In genomic region chr8:13521392-13521791, GRCm38 (mm10) we compare ENCODE assay signal across 20 mouse cellular contexts. TPM values are rescaled to one million over a fixed set of nuclear protein-coding genes. Genes with fewer than 3 reads are reported as not detected.
A peak's percentile ranks its signal among the peaks of the same experiment; 100 is the strongest.
DNase-seq lines count a peak whose midpoint lies in the region; ATAC-seq and TF ChIP-seq lines count a peak whose summit lies in the region.
"Had no signal": no experiment of that assay in that cellular context is flagged by ENCODE, and none has a peak within 500 bp of the region (broad histone marks: within the 10 kb centered on the region; RNA-seq: fewer than 3 reads in every experiment).

No protein-coding gene starts in this region.

- H3K27me3 ChIP-seq in kidney, adult 2 months (replicated peaks; ENCODE audit: control insufficient read depth, insufficient read depth, low read length) = no peaks in the 10 kb centered on the region
- no peaks in the 10 kb centered on the region for H3K27me3 ChIP-seq in stomach, embryonic 16.5 days (ENCODE audit: control insufficient read depth, insufficient read depth, low read length)
- H3K27me3 ChIP-seq: neural tube, embryonic 12.5 days; Patski had no signal

- no peaks in the 10 kb centered on the region for H3K9me3 ChIP-seq in stomach, embryonic 16.5 days (replicated peaks; ENCODE audit: control insufficient read depth, low read length)
- H3K9me3 ChIP-seq: hindbrain, embryonic 10.5 days; neural tube, embryonic 12.5 days had no signal

- DNase-seq in kidney, adult 2 months = no peak
- DNase-seq in kidney, postnatal 4 days = no peak
- peak; percentile 30 for DNase-seq in MN1 (ENCODE audit: low spot score)
- DNase-seq in adrenal gland, postnatal 36 days = peak; percentile 29 to 50
- no peak for DNase-seq in embryo, embryonic 10.5 days (ENCODE audit: low spot score)
- no peak for DNase-seq in spleen, postnatal 4 days (ENCODE audit: low spot score in 2 of 2)
- DNase-seq: cerebellum, adult 9-11 months; forebrain, postnatal 0 days; lung, postnatal 10 days; right cerebral cortex, postnatal 4 days had no signal

- no peak overlapping the region for H3K9ac ChIP-seq in stomach, embryonic 16.5 days (ENCODE audit: low read length)
- H3K9ac ChIP-seq: forebrain, postnatal 0 days; liver, embryonic 14.5 days; neural tube, embryonic 12.5 days had no signal

- peak; percentile 51 for ATAC-seq in stomach, embryonic 16.5 days (ENCODE audit: insufficient read depth, low FRiP score)
- ATAC-seq: forebrain, postnatal 0 days; Patski had no signal

- no peak overlapping the region for H3K4me3 ChIP-seq in kidney, adult 2 months (ENCODE audit: insufficient read depth, low read depth, low read length)
- no peak overlapping the region for H3K4me3 ChIP-seq in stomach, embryonic 16.5 days (replicated peaks; ENCODE audit: low read length)
- H3K4me3 ChIP-seq: erythroblast, embryonic 14.5 days; hindbrain, embryonic 10.5 days; neural tube, embryonic 12.5 days had no signal

- no peak for TF ChIP-seq POLR2A in kidney, adult 2 months (IDR thresholded peaks at IDR 0.05; ENCODE audit: low read depth, low read length)

- peaks cover 9% of the 10 kb centered on the region for H3K4me1 ChIP-seq in kidney, adult 2 months (ENCODE audit: control insufficient read depth, insufficient read depth, low read length)
- peaks cover 4% of the 10 kb centered on the region for H3K4me1 ChIP-seq in stomach, embryonic 16.5 days (ENCODE audit: control insufficient read depth, insufficient read depth, low read length)
- H3K4me1 ChIP-seq: neural tube, embryonic 12.5 days had no signal

- 21% methylated on average over 7 of the region's 7 CpGs for WGBS in kidney, adult 2 months
- 33% methylated on average over 7 of the region's 7 CpGs for WGBS in stomach, embryonic 16.5 days

- TF ChIP-seq CTCF in kidney, adult 2 months (conservative IDR thresholded peaks at IDR 0.05; ENCODE audit: insufficient read depth, insufficient read length, low read depth, low read length) = no peak

- H3K36me3 ChIP-seq in kidney, adult 2 months (ENCODE audit: control insufficient read depth, insufficient read depth, low read length) = no peaks in the 10 kb centered on the region
- H3K36me3 ChIP-seq in stomach, embryonic 16.5 days (ENCODE audit: control insufficient read depth, insufficient read depth, low read length) = no peaks in the 10 kb centered on the region
- H3K36me3 ChIP-seq: hindbrain, embryonic 10.5 days; neural tube, embryonic 12.5 days had no signal

- H3K4me2 ChIP-seq in stomach, embryonic 16.5 days (ENCODE audit: low read depth, low read length) = no peak overlapping the region
- H3K4me2 ChIP-seq: heart, embryonic 11.5 days; neural tube, embryonic 12.5 days had no signal

- H3K27ac ChIP-seq in kidney, adult 2 months (ENCODE audit: insufficient read depth, low read depth, low read length) = peak overlapping the region; percentile 26; the same call in 1 of the 2 replicates
- H3K27ac ChIP-seq in stomach, embryonic 16.5 days (ENCODE audit: low read length) = peak overlapping the region; percentile 36
- H3K27ac ChIP-seq: hindbrain, embryonic 10.5 days; liver, embryonic 14.5 days; neural tube, embryonic 12.5 days had no signal

RNA-seq across cellular contexts. Expression of gene Gas6, which starts 27.1 kb away (rescaled TPM):
- polyA plus RNA-seq in kidney, adult 2 months (2012; rRNA removed) = 461 and 486 TPM in 2 replicates
- total RNA-seq in adrenal gland, postnatal 36 days (2021) = 100 to 1,000 TPM in 1 of 2 experiments, 10 to 100 TPM in 1; 83.7 to 248 TPM
- polyA plus RNA-seq in stomach, embryonic 16.5 days (2015; fragmentation: Nextera tagmentation; extraction: Ambion mirVana) = 151 and 162 TPM in 2 replicates

RNA-seq across cellular contexts. Expression of gene 1700029H14Rik, which starts 40.9 kb away (rescaled TPM):
- not detected in 2 replicates for polyA plus RNA-seq in kidney, adult 2 months (2012; rRNA removed)
- total RNA-seq in adrenal gland, postnatal 36 days (2021) = not detected
- not detected in 2 replicates for polyA plus RNA-seq in stomach, embryonic 16.5 days (2015; fragmentation: Nextera tagmentation; extraction: Ambion mirVana)
- total RNA-seq: gastrocnemius, adult 8-10 months; layer of hippocampus, postnatal 25 days; left cerebral cortex, postnatal 36 days had no signal
- polyA plus RNA-seq: erythroblast, embryonic 14.5 days; forebrain, postnatal 0 days; heart, embryonic 11.5 days; hindbrain, embryonic 10.5 days; neural tube, embryonic 12.5 days; Patski had no signal

Comparison
In these comparisons a context has a peak if more than half of its experiments do, and no peak if none do; other contexts are left out.
1. DNase-seq: peak in MN1 (single experiment) and adrenal gland, postnatal 36 days (2 of 2); none in kidney, adult 2 months (single experiment), kidney, postnatal 4 days (0 of 2), embryo, embryonic 10.5 days (single experiment) and spleen, postnatal 4 days (0 of 2).